ENCODE assay signal across 27 mouse cellular contexts in the genomic region with DNA sequence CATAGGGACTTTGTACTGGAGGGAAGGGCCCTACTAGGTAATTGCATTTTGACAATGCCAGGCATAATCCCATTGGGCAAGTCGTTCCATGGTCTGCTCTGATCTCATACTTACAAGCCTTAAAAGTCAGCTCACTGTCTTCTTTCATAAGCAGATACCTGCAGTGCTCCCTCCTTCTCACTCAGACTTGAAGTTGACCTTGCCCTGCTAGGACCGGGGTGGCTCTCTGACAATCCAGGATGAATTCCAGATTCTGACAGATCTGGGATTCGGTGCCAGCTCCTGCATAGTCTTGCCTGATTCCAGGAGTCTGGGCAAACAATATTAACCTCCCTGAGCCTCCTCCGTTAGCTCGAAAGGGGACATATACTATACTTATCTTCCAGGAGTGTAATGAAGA. TPM values are rescaled to one million over a fixed set of nuclear protein-coding genes. Genes with fewer than 3 reads are reported as not detected.
"Had no signal": no experiment of that assay in that cellular context is flagged by ENCODE, and none has a peak within 500 bp of the region (broad histone marks: within the 10 kb centered on the region; RNA-seq: fewer than 3 reads in every experiment).

No protein-coding gene starts in this region.

- H3K4me3 ChIP-seq: heart, embryonic 13.5 days; heart, embryonic 15.5 days; hindbrain, embryonic 13.5 days; hindbrain, embryonic 15.5 days; kidney, embryonic 15.5 days; limb, embryonic 13.5 days; limb, embryonic 15.5 days; liver, embryonic 12.5 days had no signal

- DNase-seq: gastrocnemius, postnatal 14 days; gastrocnemius, postnatal 36 days; heart, postnatal 14 days; heart, postnatal 36 days; kidney, adult 11 months; kidney, adult 2 months; kidney, adult 9 months; kidney, postnatal 14 days; kidney, postnatal 36 days; layer of hippocampus, adult 9-11 months; layer of hippocampus, postnatal 36 days had no signal

- H3K27ac ChIP-seq: heart, embryonic 13.5 days; heart, embryonic 15.5 days; hindbrain, embryonic 13.5 days; hindbrain, embryonic 15.5 days; hindbrain, postnatal 0 days; kidney, embryonic 15.5 days; kidney, postnatal 0 days; limb, embryonic 13.5 days; limb, embryonic 15.5 days; liver, embryonic 12.5 days; liver, embryonic 14.5 days had no signal

RNA-seq across cellular contexts. Expression of gene Gm9767, which starts 6.1 kb away (rescaled TPM):
- total RNA-seq: gastrocnemius, adult 18-20 months; gastrocnemius, adult 8-10 months; gastrocnemius, postnatal 14 days; gastrocnemius, postnatal 36 days; heart, adult 18-20 months; heart, postnatal 14 days; heart, postnatal 36 days; hematopoietic stem cell, adult 5-6 weeks; liver, adult 2 months had no signal

RNA-seq across cellular contexts. Expression of gene Tmem200a, which starts 6.9 kb away (rescaled TPM):
- total RNA-seq: heart, postnatal 36 days; hematopoietic stem cell, adult 5-6 weeks; liver, adult 2 months had no signal
